Mouse (Mus musculus) hindbrain, embryonic 13.5 days (tissue): ENCODE measurements at regions not wholly inside any gene's neighbourhood (a gene's known extent, or its start where the extent isn't known, plus 50 kb on each side); places are given as distances from the start of the nearest gene placed in this dataset.

Experiments
- ATAC-seq: fragments of 200-750 bp; cut with Nextera tagmentation; 2 replicates; pipeline ENCODE4 v1.8.0; 2017; ENCODE audit warnings: moderate TSS enrichment; ENCODE audit not compliant: low FRiP score
- H3K27ac ChIP-seq: fragments of 300-500 bp; sonication (generic); 2 replicates; pipeline ENCODE4 v1.5.1; 2015; ENCODE audit warnings: inconsistent platforms, mild to moderate bottlenecking, moderate library complexity
- H3K27me3 ChIP-seq: fragments of 300-500 bp; sonication (generic); 2 replicates; pipeline ENCODE4 v1.6.1; 2015; ENCODE audit warnings: mild to moderate bottlenecking, inconsistent platforms
- H3K36me3 ChIP-seq: fragments of 300-500 bp; sonication (generic); 2 replicates; pipeline ENCODE4 v1.6.1; 2015; ENCODE audit warnings: mild to moderate bottlenecking, inconsistent platforms
- H3K4me1 ChIP-seq: fragments of 300-500 bp; sonication (generic); replicated peaks from 2 replicates; pipeline ENCODE4 v1.6.1; 2015; ENCODE audit warnings: inconsistent platforms
- H3K4me2 ChIP-seq: fragments of 300-500 bp; sonication (generic); 2 replicates; pipeline ENCODE4 v1.6.1; 2015; ENCODE audit warnings: inconsistent platforms, mild to moderate bottlenecking, moderate library complexity
- H3K4me3 ChIP-seq: fragments of 300-500 bp; sonication (generic); 2 replicates; pipeline ENCODE4 v1.5.1; 2015; ENCODE audit warnings: mild to moderate bottlenecking, inconsistent platforms
- H3K9ac ChIP-seq: fragments of 300-500 bp; sonication (generic); 2 replicates; pipeline ENCODE4 v1.6.1; 2015; ENCODE audit warnings: mild to moderate bottlenecking, inconsistent platforms
- H3K9me3 ChIP-seq: fragments of 300-500 bp; sonication (generic); 2 replicates; pipeline ENCODE4 v1.6.1; 2016; ENCODE audit warnings: inconsistent platforms
- WGBS: fragments of 180-500 bp; shearing (Covaris S2); methylation state at CpG from one replicate; pipeline ENCODE4 v1.1.7; 2015; 5-methylcytosine and 5-hydroxymethylcytosine counted together

- ATAC-seq: no peak
- Histone ChIP-seq H3K4me2 (no peak overlapping the region), H3K4me3 (no peak overlapping the region), H3K9me3 (no peaks in the 10 kb centered on the region), H3K4me1 (no peaks in the 10 kb centered on the region), H3K27me3 (no peaks in the 10 kb centered on the region), H3K36me3 (no peaks in the 10 kb centered on the region), H3K27ac (no peak overlapping the region), H3K9ac (no peak overlapping the region)
- WGBS: 82% methylated on average over 2 of the region's 2 CpGs
Measured at GRCm38 (mm10) chr3:57228400-57228799, 73.4 kb downstream of the Tm4sf1 start.

- Histone ChIP-seq H3K27ac (no peak overlapping the region), H3K4me1 (0 out of 2 replicates have a peak, but pooled peaks cover 3% of the 10 kb centered on the region), H3K9ac (no peak overlapping the region), H3K36me3 (no peaks in the 10 kb centered on the region), H3K4me2 (no peak overlapping the region), H3K9me3 (no peaks in the 10 kb centered on the region), H3K27me3 (no peaks in the 10 kb centered on the region), H3K4me3 (no peak overlapping the region)
- peak; percentile 57; the same call in 1 of the 2 replicates for ATAC-seq
- WGBS: 49% methylated on average over 2 of the region's 2 CpGs
Measured at GRCm38 (mm10) chr3:57223773-57224172, 78.0 kb downstream of the Tm4sf1 start.

- no peak overlapping the region for H3K9ac ChIP-seq
- no peaks in the 10 kb centered on the region for H3K9me3 ChIP-seq
- H3K36me3 ChIP-seq: no peaks in the 10 kb centered on the region
- WGBS: 86% methylated on average over 3 of the region's 3 CpGs
- H3K27ac ChIP-seq: no peak overlapping the region
- no peak for ATAC-seq
- no peak overlapping the region for H3K4me2 ChIP-seq
- no peaks in the 10 kb centered on the region for H3K27me3 ChIP-seq
- H3K4me3 ChIP-seq: no peak overlapping the region
- H3K4me1 ChIP-seq: 0 out of 2 replicates have a peak, but pooled peaks cover 3% of the 10 kb centered on the region
Measured at GRCm38 (mm10) chr3:57222318-57222914, 79.4 kb downstream of the Tm4sf1 start.

- Histone ChIP-seq H3K27ac (no peak overlapping the region), H3K9me3 (no peaks in the 10 kb centered on the region), H3K4me2 (no peak overlapping the region), H3K36me3 (no peaks in the 10 kb centered on the region), H3K4me3 (no peak overlapping the region), H3K9ac (no peak overlapping the region), H3K4me1 (0 out of 2 replicates have a peak, but pooled peaks cover 3% of the 10 kb centered on the region), H3K27me3 (no peaks in the 10 kb centered on the region)
- WGBS: 73% methylated on average over 3 of the region's 3 CpGs
- no peak for ATAC-seq
Measured at GRCm38 (mm10) chr3:57218431-57218830, 83.4 kb downstream of the Tm4sf1 start.

- WGBS: 33% methylated on average over 3 of the region's 3 CpGs
- peak; percentile 43; the same call in 1 of the 2 replicates for ATAC-seq
- Histone ChIP-seq H3K9me3 (no peaks in the 10 kb centered on the region), H3K36me3 (no peaks in the 10 kb centered on the region), H3K27ac (no peak overlapping the region), H3K9ac (no peak overlapping the region), H3K27me3 (no peaks in the 10 kb centered on the region), H3K4me2 (no peak overlapping the region), H3K4me1 (no peaks in the 10 kb centered on the region), H3K4me3 (no peak overlapping the region)
Measured at GRCm38 (mm10) chr3:57204066-57204723, 97.6 kb downstream of the Tm4sf1 start.

GRCm38 (mm10) chr3:57203418-57203817 lies 98.4 kb downstream of the Tm4sf1 start:
- Histone ChIP-seq H3K4me2 (no peak overlapping the region), H3K9me3 (no peaks in the 10 kb centered on the region), H3K27me3 (no peaks in the 10 kb centered on the region), H3K4me3 (no peak overlapping the region), H3K4me1 (no peaks in the 10 kb centered on the region), H3K36me3 (no peaks in the 10 kb centered on the region), H3K27ac (no peak overlapping the region), H3K9ac (no peak overlapping the region)
- WGBS: 67% methylated on average over 4 of the region's 4 CpGs
- no peak for ATAC-seq

- no peak overlapping the region for H3K4me3 ChIP-seq
- WGBS: 78% methylated on average over 4 of the region's 4 CpGs
- H3K36me3 ChIP-seq: no peaks in the 10 kb centered on the region
- no peaks in the 10 kb centered on the region for H3K4me1 ChIP-seq
- H3K9ac ChIP-seq: no peak overlapping the region
- no peak overlapping the region for H3K4me2 ChIP-seq
- H3K27ac ChIP-seq: no peak overlapping the region
- H3K27me3 ChIP-seq: no peaks in the 10 kb centered on the region
- no peaks in the 10 kb centered on the region for H3K9me3 ChIP-seq
- ATAC-seq: no peak
Measured at GRCm38 (mm10) chr3:57181587-57181986, 120.2 kb downstream of the Tm4sf1 start.

GRCm38 (mm10) chr3:57153177-57153948 lies 148.4 kb downstream of the Tm4sf1 start:
- H3K4me1 ChIP-seq: peaks cover 6% of the 10 kb centered on the region; the same call in 1 of the 2 replicates
- H3K9me3 ChIP-seq: no peaks in the 10 kb centered on the region
- ATAC-seq: no peak
- 36% methylated on average over 4 of the region's 4 CpGs for WGBS
- H3K27me3 ChIP-seq: no peaks in the 10 kb centered on the region
- H3K4me2 ChIP-seq: no peak overlapping the region
- H3K9ac ChIP-seq: no peak overlapping the region
- no peak overlapping the region for H3K27ac ChIP-seq
- no peak overlapping the region for H3K4me3 ChIP-seq
- H3K36me3 ChIP-seq: no peaks in the 10 kb centered on the region

GRCm38 (mm10) chr3:57149156-57149555 lies 152.6 kb downstream of the Tm4sf1 start:
- no peak for ATAC-seq
- Histone ChIP-seq H3K36me3 (no peaks in the 10 kb centered on the region), H3K27me3 (no peaks in the 10 kb centered on the region), H3K4me2 (no peak overlapping the region), H3K4me1 (peaks cover 6% of the 10 kb centered on the region; the same call in 1 of the 2 replicates), H3K4me3 (no peak overlapping the region), H3K9me3 (no peaks in the 10 kb centered on the region), H3K9ac (no peak overlapping the region), H3K27ac (no peak overlapping the region)
- 82% methylated on average over 3 of the region's 3 CpGs for WGBS

- Histone ChIP-seq H3K27ac (no peak overlapping the region), H3K36me3 (no peaks in the 10 kb centered on the region), H3K4me3 (peak overlapping the region; percentile 37), H3K4me1 (no peaks in the 10 kb centered on the region), H3K27me3 (no peaks in the 10 kb centered on the region), H3K9me3 (no peaks in the 10 kb centered on the region), H3K4me2 (peak overlapping the region; percentile 58), H3K9ac (0 out of 2 replicates have a peak overlapping the region, but pooled peaks have one; percentile 24)
- ATAC-seq: peak; percentile 80
- WGBS: 16% methylated on average over 24 of the region's 24 CpGs
Measured at GRCm38 (mm10) chr3:57136847-57137246, 164.9 kb downstream of the Tm4sf1 start.

GRCm38 (mm10) chr3:57128606-57129005 lies 173.2 kb downstream of the Tm4sf1 start:
- WGBS: 93% methylated on average over 2 of the region's 2 CpGs

GRCm38 (mm10) chr3:57125792-57126485 lies 175.8 kb downstream of the Tm4sf1 start:
- H3K36me3 ChIP-seq: no peaks in the 10 kb centered on the region
- no peak overlapping the region for H3K4me2 ChIP-seq
- H3K9ac ChIP-seq: no peak overlapping the region
- ATAC-seq: no peak
- H3K27ac ChIP-seq: no peak overlapping the region
- H3K9me3 ChIP-seq: no peaks in the 10 kb centered on the region
- no peaks in the 10 kb centered on the region for H3K4me1 ChIP-seq
- no peaks in the 10 kb centered on the region for H3K27me3 ChIP-seq
- 87% methylated on average over 4 of the region's 4 CpGs for WGBS
- no peak overlapping the region for H3K4me3 ChIP-seq

More at GRCm38 (mm10) chr3:57128606-57129005, 173.2 kb downstream of the Tm4sf1 start:
- Histone ChIP-seq H3K4me1 (no peaks in the 10 kb centered on the region), H3K4me3 (no peak overlapping the region), H3K27me3 (no peaks in the 10 kb centered on the region), H3K9ac (no peak overlapping the region), H3K27ac (no peak overlapping the region), H3K4me2 (no peak overlapping the region), H3K36me3 (no peaks in the 10 kb centered on the region), H3K9me3 (no peaks in the 10 kb centered on the region)
- no peak for ATAC-seq
